Mouse (Mus musculus) right cerebral cortex, postnatal 25 days (tissue): Measurements from ENCODE around the gene H2afx.
"Not testable (repeated sequence)": the region's sequence is repeated elsewhere in the genome, so short reads cannot be mapped to it uniquely, and the experiment has no call there.

Source experiments
- DNase-seq: peaks from one replicate; pipeline ENCODE4 v3.0.0; 2022

The H2afx gene

GRCm38 (mm10) chr9:44342173-44342572 lies 7.7 kb downstream of the H2afx start:
- DNase-seq, result no peak

GRCm38 (mm10) chr9:44342605-44343004 lies 8.1 kb downstream of the H2afx start:
- DNase-seq, result no peak

GRCm38 (mm10) chr9:44343290-44343689 lies 8.8 kb downstream of the H2afx start:
- DNase-seq, result peak; percentile 29

GRCm38 (mm10) chr9:44343781-44344421 lies 9.4 kb downstream of the H2afx start, which contains the start of gene Hmbs:
TSS of gene Hmbs (minus strand) at chr9:44344228.
- DNase-seq, result peak; percentile 92

GRCm38 (mm10) chr9:44345570-44346433 lies 11.3 kb downstream of the H2afx start:
- no peak for DNase-seq

DNA sequence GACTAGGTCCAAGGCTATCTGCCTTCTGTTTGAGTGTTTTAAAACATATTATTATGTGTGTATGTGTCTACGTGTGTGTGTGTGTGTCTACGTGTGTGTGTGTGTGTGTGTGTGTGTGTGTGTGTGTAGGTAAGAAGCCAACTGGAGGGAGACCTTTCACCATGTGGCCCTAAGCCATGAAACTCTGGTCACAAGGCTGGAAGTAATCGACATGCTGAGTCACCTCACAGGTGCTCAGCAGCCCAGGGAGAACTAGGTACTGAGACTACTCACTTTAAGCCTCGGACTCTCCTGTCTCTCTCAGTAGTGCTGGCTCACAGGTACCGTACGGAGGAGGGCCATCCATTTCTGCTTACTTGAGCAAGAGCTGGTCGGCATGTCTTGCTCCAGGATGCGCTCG lies 12.7 kb downstream of the H2afx start:
- no peak for DNase-seq

DNA sequence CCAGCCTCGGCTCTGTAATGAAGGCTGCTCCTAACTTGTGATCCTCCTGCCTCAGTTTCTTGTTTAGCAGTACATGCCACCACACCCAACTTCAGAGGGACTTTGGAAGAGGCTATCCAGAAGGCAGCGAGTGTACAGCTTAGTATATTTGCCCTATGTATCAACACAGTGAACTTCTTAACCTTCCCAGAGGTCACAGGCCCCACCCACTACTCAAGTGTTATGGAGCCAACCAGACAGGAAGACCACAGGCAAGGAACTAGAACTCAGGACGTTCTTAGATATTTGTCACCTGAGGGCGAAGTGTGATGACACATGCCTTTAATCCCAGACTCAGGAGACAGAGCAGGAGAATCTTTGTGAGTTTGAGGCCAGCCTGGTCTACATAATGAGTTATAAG lies 13.1 kb downstream of the H2afx start:
- DNase-seq, result no peak

GRCm38 (mm10) chr9:44348546-44348945 lies 14.1 kb downstream of the H2afx start:
- DNase-seq, result no peak

DNA sequence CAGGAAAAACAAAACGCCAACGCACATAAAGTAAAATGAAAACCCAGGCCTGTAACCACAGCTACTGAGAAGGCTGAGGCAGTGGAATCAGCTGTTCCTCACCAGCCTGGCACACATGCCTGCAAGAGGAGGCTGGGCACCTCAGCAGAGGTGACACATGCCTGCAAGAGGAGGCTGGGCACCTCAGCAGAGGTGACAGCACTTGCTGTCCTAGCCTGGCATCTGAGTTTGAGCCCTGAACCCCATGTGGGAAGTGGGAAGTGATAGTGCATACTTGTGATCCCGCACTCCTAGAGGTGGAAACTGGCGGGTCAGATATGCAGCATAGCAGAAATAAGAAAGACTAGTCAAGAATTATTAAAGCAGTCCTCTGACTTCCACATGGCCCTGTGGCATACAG lies 16.9 kb downstream of the H2afx start:
- DNase-seq, result no peak

GRCm38 (mm10) chr9:44352337-44352736 lies 17.8 kb downstream of the H2afx start:
- no peak for DNase-seq

- no peak for DNase-seq
Measured at GRCm38 (mm10) chr9:44353142-44353541, 18.6 kb downstream of the H2afx start.

DNA sequence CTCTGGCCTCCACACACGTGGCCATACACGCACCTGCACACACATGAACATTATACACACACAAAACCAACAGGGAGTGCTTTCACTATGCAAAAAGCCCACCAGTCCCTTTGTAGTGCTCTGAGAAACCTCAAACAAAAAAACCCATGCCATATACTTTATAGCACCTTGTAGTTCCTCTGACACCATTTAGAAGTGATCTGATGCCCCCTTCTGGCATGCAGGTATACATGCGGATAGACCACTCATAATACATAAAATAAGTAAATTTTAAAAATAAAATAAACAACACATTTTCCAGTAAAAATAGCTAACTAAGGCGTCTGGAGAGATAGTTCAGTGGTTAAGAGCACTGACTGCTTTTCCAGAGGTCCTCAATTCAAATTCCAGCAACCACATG lies 22.7 kb downstream of the H2afx start:
- DNase-seq, result no peak

GRCm38 (mm10) chr9:44361190-44361917 lies 26.9 kb downstream of the H2afx start, which contains the start of gene Vps11:
TSS of gene Vps11 (minus strand) at chr9:44361670.
- peak; percentile 91 for DNase-seq

GRCm38 (mm10) chr9:44361931-44362330 lies 27.4 kb downstream of the H2afx start:
- not testable (repeated sequence) for DNase-seq

DNA sequence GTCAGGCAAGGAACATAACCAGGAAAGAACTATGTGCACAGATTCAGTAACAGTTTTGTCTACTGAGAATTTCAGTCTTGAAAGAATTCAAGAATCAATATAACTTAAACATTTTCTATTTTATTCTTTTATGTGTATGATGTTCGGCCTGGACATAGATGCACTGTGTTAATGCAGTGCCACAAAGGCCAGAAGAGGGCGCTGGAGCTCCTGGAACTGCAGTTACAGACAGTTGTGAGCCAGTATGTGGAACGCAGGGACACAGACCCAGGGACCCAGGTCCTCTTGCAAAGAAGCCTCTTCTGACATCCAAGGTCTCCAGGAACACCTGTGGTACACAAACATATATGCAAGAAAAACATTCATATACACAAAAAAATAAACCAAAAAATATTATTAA lies 30.0 kb downstream of the H2afx start:
- DNase-seq, result no peak

DNA sequence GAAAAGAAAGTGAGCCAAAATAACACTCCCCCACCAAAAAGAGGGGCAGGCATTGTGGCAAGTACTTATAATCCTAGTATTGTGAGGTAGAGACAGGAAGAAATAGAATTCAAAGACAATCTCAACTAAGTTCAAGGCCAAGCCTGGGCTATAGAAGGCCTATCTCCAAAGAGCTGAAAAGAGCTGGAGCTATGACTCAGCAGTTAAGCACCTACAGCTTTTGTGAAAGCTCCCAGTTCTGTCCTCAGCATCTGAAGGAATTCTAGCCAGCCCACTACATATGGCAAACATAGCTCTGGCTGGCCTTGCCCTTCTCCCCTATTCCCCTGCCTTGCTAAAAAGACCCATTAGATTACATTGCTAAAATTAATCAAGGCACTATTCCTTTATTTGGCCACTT lies 38.9 kb downstream of the H2afx start:
- DNase-seq, result no peak

- DNase-seq, result no peak
Measured at GRCm38 (mm10) chr9:44376141-44376540, 41.6 kb downstream of the H2afx start.

GRCm38 (mm10) chr9:44377335-44377734 lies 42.8 kb downstream of the H2afx start:
- DNase-seq, result not testable (repeated sequence)

GRCm38 (mm10) chr9:44378153-44378730 lies 43.7 kb downstream of the H2afx start:
- no peak for DNase-seq

GRCm38 (mm10) chr9:44379054-44379834 lies 44.8 kb downstream of the H2afx start, which contains the start of gene Hyou1:
TSS of gene Hyou1 (plus strand) at chr9:44379490.
- DNase-seq, result peak; percentile 99

DNA sequence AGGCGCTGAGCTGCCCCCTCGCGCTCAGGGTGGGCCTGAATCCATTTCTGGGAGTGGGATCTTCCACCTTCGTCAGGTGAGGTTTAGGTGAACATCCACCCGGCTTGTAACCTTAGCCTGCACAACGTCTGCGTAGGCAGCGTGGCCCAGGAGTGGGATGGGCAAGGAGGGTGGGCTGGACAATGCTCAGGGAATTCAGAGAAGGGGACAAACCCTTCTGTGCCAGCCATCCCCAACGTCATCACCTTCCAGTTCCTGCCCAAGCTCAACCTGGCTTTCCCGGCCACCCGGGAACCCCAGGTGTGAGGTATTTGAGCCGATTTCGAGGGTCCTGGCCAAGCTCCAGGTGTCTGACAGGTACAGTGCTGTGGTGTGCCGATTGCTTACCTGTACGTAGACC lies 45.4 kb downstream of the H2afx start:
- no peak for DNase-seq

DNA sequence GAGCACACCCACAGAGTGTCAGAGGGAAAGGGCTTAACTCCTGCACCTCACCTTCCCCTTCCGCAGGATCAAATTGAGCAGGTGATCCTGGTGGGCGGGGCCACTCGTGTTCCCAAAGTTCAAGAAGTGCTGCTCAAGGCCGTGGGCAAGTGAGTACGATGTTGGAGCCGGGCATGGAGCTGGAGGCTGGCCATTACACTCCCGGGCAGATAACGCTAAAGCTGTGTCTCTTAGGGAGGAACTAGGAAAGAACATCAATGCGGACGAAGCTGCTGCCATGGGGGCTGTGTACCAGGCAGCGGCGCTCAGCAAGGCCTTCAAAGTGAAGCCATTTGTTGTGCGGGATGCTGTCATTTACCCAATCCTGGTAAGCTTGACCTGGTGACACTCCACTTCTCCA lies 50.1 kb downstream of the H2afx start:
- DNase-seq, result no peak
